Mouse (Mus musculus): ENCODE measurements around the gene Bcl2l13. TPM values are rescaled to one million over a fixed set of nuclear protein-coding genes. Genes with fewer than 3 reads are reported as not detected.
A peak's percentile ranks its signal among the peaks of the same experiment; 100 is the strongest.
"Not testable (repeated sequence)": the region's sequence is repeated elsewhere in the genome, so short reads cannot be mapped to it uniquely, and the experiment has no call there.

Gene Bcl2l13
- polyA plus RNA-seq, 1 experiment: 18.0 TPM

DNA sequence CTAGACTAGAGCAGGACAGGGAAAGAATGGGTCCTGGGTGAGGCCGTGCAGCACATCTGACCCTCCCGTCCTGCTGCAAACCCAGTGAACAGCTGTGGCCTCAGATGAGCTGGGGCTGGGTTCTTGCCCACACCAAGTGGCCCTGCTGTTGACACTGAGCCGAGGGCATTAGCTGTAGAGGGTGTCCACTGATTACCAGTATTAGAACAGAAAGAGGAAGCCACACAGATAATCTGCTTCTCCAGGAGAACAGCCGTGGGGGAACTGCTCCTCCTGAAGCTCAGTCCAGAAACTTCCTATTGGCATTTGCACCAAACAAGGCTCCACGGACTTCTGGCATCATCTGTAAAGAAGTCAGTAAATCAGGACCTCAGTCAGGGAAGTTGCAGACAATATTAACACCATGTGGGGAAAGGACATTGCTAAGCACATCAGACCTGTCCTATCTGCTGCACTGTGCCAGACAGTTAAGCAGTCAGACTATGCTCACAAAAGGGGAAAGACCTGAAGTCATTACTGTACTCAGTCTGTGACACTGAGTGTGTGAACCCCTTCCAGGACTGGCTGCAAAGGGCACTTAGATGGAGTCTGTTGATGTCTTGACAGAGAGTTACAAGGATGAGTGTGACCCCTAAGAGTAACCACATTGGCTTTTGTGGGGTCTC lies 40.5 kb upstream of the Bcl2l13 start:
- WGBS: 75% methylated on average over 5 of the region's 5 CpGs
- Histone ChIP-seq H3K4me1 (ENCODE audit: control insufficient read depth, insufficient read depth, insufficient read length) (no peaks in the 10 kb centered on the region; the same call in 1 of the 2 replicates), H3K36me3 (ENCODE audit: control insufficient read depth, insufficient read depth, low read length) (peaks cover 48% of the 10 kb centered on the region), H3K27me3 (ENCODE audit: control insufficient read depth, insufficient read depth, low read length) (no peaks in the 10 kb centered on the region), H3K4me3 (ENCODE audit: extremely low read depth, insufficient read depth, insufficient read length) (no peak overlapping the region), H3K27ac (ENCODE audit: insufficient read depth, low read length) (no peak overlapping the region)
- no peak for TF ChIP-seq CTCF (IDR thresholded peaks at IDR 0.05; ENCODE audit: extremely low read depth, insufficient read depth, insufficient read length, insufficient replicate concordance)
- no peak for TF ChIP-seq POLR2A (IDR thresholded peaks at IDR 0.05; ENCODE audit: low read depth, low read length)
- no peak for DNase-seq (ENCODE audit: low read depth in 1 of 2, low spot score in 2 of 2)

DNA sequence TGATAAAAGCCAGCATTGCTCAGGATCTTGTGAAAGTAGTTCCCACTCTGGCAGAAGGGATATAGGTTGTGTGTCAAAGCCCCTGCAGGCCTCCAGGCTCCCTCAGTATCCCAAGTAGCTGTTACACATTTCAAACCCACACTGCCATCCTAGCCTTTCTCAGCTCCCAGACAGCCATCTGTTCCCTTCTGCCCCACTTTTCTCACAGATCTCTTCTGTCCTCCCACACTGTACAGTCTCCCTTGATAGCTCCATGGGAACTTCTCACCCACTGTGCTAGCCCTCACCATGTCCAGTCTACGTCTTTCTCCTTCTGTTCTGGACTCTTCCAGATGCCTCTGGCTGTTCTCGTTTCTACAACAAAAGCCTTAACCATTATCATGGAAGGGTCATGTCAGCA lies 39.9 kb upstream of the Bcl2l13 start:
- TF ChIP-seq CTCF (IDR thresholded peaks at IDR 0.05; ENCODE audit: extremely low read depth, insufficient read depth, insufficient read length, insufficient replicate concordance): no peak
- no peak for TF ChIP-seq POLR2A (IDR thresholded peaks at IDR 0.05; ENCODE audit: low read depth, low read length)
- H3K4me3 ChIP-seq (ENCODE audit: extremely low read depth, insufficient read depth, insufficient read length): no peak overlapping the region
- H3K27ac ChIP-seq (ENCODE audit: insufficient read depth, low read length): no peak overlapping the region
- peaks cover 51% of the 10 kb centered on the region for H3K36me3 ChIP-seq (ENCODE audit: control insufficient read depth, insufficient read depth, low read length)
- no peaks in the 10 kb centered on the region; the same call in 1 of the 2 replicates for H3K4me1 ChIP-seq (ENCODE audit: control insufficient read depth, insufficient read depth, insufficient read length)
- DNase-seq (ENCODE audit: low read depth in 1 of 2, low spot score in 2 of 2): no peak
- WGBS: 95% methylated on average over 2 of the region's 2 CpGs
- H3K27me3 ChIP-seq (ENCODE audit: control insufficient read depth, insufficient read depth, low read length): no peaks in the 10 kb centered on the region

DNA sequence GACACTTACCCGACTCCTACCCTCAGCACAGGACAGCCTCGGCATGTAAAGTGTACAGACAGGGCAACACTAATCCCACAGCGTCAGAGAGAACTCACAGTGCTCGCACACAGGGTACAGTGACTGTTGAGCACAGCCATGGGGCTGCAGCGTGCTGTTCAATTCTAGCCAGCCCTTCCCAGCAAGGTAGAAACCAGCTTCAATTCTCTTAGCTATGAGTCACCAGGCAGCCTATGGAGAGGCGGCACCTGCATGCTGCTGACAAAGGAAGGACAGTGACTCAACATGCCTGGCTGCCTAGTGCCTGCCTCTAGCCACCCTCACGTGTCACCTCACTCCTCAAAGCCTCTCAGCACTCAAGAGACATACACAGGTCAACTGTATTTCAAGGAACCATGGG lies 38.0 kb upstream of the Bcl2l13 start:
- no peak for DNase-seq (ENCODE audit: low read depth in 1 of 2, low spot score in 2 of 2)
- Histone ChIP-seq H3K27ac (ENCODE audit: insufficient read depth, low read length) (no peak overlapping the region), H3K36me3 (ENCODE audit: control insufficient read depth, insufficient read depth, low read length) (peaks cover 53% of the 10 kb centered on the region), H3K27me3 (ENCODE audit: control insufficient read depth, insufficient read depth, low read length) (no peaks in the 10 kb centered on the region), H3K4me1 (ENCODE audit: control insufficient read depth, insufficient read depth, insufficient read length) (no peaks in the 10 kb centered on the region; the same call in 1 of the 2 replicates), H3K4me3 (ENCODE audit: extremely low read depth, insufficient read depth, insufficient read length) (no peak overlapping the region)
- TF ChIP-seq CTCF (IDR thresholded peaks at IDR 0.05; ENCODE audit: extremely low read depth, insufficient read depth, insufficient read length, insufficient replicate concordance) (no peak), POLR2A (IDR thresholded peaks at IDR 0.05; ENCODE audit: low read depth, low read length) (no peak)
- 93% methylated on average over 7 of the region's 7 CpGs for WGBS

DNA sequence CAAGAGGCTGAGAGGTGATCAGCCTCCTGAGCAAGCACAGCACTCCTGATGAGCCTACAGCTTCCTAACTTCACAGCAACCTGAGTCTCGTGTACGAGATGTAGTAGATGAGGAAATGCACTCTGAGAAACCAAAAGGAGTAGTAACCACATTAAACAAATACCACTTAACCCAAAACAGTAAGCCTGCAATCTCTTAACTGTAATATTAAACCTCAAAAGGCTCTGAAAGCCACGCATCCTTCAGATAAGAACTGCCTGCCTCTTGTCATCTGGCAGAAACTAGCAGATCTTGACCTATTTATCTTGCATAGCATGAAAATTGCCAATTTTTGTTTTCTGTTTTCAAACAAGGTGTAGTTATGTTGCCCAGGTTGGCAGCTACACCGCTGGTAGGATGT lies 37.1 kb upstream of the Bcl2l13 start:
- Histone ChIP-seq H3K4me1 (ENCODE audit: control insufficient read depth, insufficient read depth, insufficient read length) (no peaks in the 10 kb centered on the region; the same call in 1 of the 2 replicates), H3K27ac (ENCODE audit: insufficient read depth, low read length) (no peak overlapping the region), H3K4me3 (ENCODE audit: extremely low read depth, insufficient read depth, insufficient read length) (no peak overlapping the region), H3K27me3 (ENCODE audit: control insufficient read depth, insufficient read depth, low read length) (no peaks in the 10 kb centered on the region), H3K36me3 (ENCODE audit: control insufficient read depth, insufficient read depth, low read length) (peaks cover 55% of the 10 kb centered on the region)
- no peak for DNase-seq (ENCODE audit: low read depth in 1 of 2, low spot score in 2 of 2)
- TF ChIP-seq POLR2A (IDR thresholded peaks at IDR 0.05; ENCODE audit: low read depth, low read length) (no peak), CTCF (IDR thresholded peaks at IDR 0.05; ENCODE audit: extremely low read depth, insufficient read depth, insufficient read length, insufficient replicate concordance) (no peak)
- 63% methylated on average over 4 of the region's 4 CpGs for WGBS

DNA sequence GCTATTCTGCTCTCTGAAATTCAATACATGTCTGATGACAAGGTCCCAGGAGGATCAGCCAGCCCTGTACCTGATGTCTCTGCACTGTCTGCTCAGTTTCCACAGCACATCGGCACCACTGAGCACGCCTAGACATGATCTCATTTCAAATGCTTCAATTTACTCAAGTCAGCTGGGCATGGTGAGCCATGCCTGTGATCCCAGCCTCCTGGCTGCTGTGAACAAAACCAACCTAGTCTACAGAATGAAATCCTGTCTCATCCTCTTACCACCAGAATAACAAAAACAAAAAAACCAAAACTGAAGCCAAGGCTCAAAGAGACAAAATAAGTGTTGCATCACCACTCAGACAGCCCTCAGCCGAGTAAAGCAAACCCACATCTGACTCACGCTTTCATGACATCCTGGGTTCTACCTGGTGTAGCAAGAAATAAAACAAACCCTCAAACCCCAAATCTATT lies 36.4 kb upstream of the Bcl2l13 start:
- H3K36me3 ChIP-seq (ENCODE audit: control insufficient read depth, insufficient read depth, low read length): peaks cover 56% of the 10 kb centered on the region
- TF ChIP-seq POLR2A (IDR thresholded peaks at IDR 0.05; ENCODE audit: low read depth, low read length) (no peak), CTCF (IDR thresholded peaks at IDR 0.05; ENCODE audit: extremely low read depth, insufficient read depth, insufficient read length, insufficient replicate concordance) (no peak)
- peak in 1 of 2 experiments; percentile 22 for DNase-seq (ENCODE audit: low read depth in 1 of 2, low spot score in 2 of 2)
- H3K4me3 ChIP-seq (ENCODE audit: extremely low read depth, insufficient read depth, insufficient read length): no peak overlapping the region
- H3K4me1 ChIP-seq (ENCODE audit: control insufficient read depth, insufficient read depth, insufficient read length): no peaks in the 10 kb centered on the region; the same call in 1 of the 2 replicates
- H3K27me3 ChIP-seq (ENCODE audit: control insufficient read depth, insufficient read depth, low read length): no peaks in the 10 kb centered on the region
- H3K27ac ChIP-seq (ENCODE audit: insufficient read depth, low read length): no peak overlapping the region
- WGBS: 83% methylated on average over 4 of the region's 4 CpGs

DNA sequence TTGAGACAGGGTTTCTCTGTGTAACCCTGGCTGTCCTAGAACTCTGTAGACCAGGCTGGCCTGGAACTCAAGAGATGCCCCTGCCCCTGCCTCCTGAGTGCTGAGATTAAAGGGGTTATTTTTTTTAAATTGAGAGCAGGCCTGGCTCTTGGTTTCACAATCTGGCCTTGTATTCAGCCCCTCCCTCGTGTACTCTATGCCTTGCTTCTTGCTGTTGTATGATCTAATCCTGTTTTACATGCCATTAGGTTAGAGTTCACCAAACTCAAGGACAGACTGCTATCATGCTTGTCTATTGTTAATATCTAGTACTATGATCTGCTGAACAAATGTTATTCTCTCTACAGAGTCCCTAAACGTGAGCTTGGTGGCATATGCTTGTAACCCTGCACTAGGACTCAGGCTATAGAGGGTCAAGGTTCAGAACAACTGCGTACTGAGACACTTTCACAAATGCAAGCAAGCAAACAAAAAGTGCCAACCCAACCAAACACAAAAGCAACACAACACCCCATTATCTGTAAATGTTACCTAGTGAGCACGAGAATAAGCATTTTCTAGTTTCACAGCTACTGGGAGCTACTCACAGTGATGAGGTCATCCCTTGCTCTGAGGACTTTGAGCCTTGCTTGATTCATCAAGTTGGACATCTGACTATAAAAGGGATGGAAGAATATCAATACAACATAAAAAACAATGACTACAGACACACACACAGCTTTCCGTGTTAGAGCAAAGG lies 28.8 kb upstream of the Bcl2l13 start:
- peaks cover 45% of the 10 kb centered on the region for H3K36me3 ChIP-seq (ENCODE audit: control insufficient read depth, insufficient read depth, low read length)
- 89% methylated on average over 5 of the region's 5 CpGs for WGBS
- H3K27me3 ChIP-seq (ENCODE audit: control insufficient read depth, insufficient read depth, low read length): no peaks in the 10 kb centered on the region
- no peak overlapping the region for H3K27ac ChIP-seq (ENCODE audit: insufficient read depth, low read length)
- no peak for TF ChIP-seq POLR2A (IDR thresholded peaks at IDR 0.05; ENCODE audit: low read depth, low read length)
- no peak for TF ChIP-seq CTCF (IDR thresholded peaks at IDR 0.05; ENCODE audit: extremely low read depth, insufficient read depth, insufficient read length, insufficient replicate concordance)
- no peak for DNase-seq (ENCODE audit: low read depth in 1 of 2, low spot score in 2 of 2)
- H3K4me3 ChIP-seq (ENCODE audit: extremely low read depth, insufficient read depth, insufficient read length): no peak overlapping the region
- no peaks in the 10 kb centered on the region for H3K4me1 ChIP-seq (ENCODE audit: control insufficient read depth, insufficient read depth, insufficient read length)

DNA sequence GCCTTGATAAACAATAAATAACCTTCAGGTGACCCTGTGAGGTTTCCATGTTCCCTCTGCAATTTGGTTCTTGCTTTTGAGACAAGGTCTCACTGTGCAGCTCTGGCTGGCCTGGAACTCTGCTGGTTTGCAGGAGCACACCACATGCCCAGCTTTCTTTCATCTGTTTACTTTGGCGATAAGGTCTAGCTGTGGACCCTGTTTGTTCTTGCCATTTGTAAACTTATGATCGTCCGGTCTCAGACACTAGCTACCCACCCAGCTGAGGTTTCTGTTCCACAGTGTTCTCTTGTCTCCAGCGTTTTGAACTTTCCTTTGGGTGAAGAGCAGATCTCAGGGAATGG lies 28.3 kb upstream of the Bcl2l13 start:
- Histone ChIP-seq H3K4me1 (ENCODE audit: control insufficient read depth, insufficient read depth, insufficient read length) (no peaks in the 10 kb centered on the region), H3K27ac (ENCODE audit: insufficient read depth, low read length) (no peak overlapping the region), H3K4me3 (ENCODE audit: extremely low read depth, insufficient read depth, insufficient read length) (no peak overlapping the region), H3K27me3 (ENCODE audit: control insufficient read depth, insufficient read depth, low read length) (no peaks in the 10 kb centered on the region), H3K36me3 (ENCODE audit: control insufficient read depth, insufficient read depth, low read length) (peaks cover 41% of the 10 kb centered on the region)
- TF ChIP-seq POLR2A (IDR thresholded peaks at IDR 0.05; ENCODE audit: low read depth, low read length) (no peak), CTCF (IDR thresholded peaks at IDR 0.05; ENCODE audit: extremely low read depth, insufficient read depth, insufficient read length, insufficient replicate concordance) (no peak)
- no peak for DNase-seq (ENCODE audit: low read depth in 1 of 2, low spot score in 2 of 2)
- WGBS: 97% methylated on average over 4 of the region's 4 CpGs

DNA sequence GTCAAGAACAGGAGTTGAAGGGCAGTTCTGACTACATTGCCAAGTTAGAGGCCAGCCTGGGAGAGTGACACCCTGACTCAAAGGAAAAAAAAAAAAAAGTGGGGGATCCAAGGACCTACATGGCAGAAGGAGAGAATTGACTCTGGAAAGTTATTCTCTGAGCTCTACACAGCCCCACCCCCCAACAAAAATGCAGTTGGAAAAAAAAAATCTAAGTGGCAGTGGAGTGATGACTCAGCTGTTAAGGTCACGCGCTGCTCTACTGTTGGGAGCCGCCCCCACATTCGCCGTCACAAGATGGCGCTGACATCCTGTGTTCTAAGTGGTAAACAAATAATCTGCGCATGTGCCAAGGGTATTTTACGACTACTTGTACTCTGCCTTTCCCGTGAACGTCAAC lies 24.0 kb upstream of the Bcl2l13 start:
- H3K27ac ChIP-seq (ENCODE audit: insufficient read depth, low read length); DNase-seq (ENCODE audit: low read depth in 1 of 2, low spot score in 2 of 2); H3K27me3 ChIP-seq (ENCODE audit: control insufficient read depth, insufficient read depth, low read length); H3K4me3 ChIP-seq (ENCODE audit: extremely low read depth, insufficient read depth, insufficient read length); H3K4me1 ChIP-seq (ENCODE audit: control insufficient read depth, insufficient read depth, insufficient read length): not testable (repeated sequence)
- WGBS: 96% methylated on average over 10 of the region's 10 CpGs
- peaks cover 18% of the 10 kb centered on the region for H3K36me3 ChIP-seq (ENCODE audit: control insufficient read depth, insufficient read depth, low read length)

Measured in spleen, adult 2 months (tissue).